Mouse (Mus musculus): ENCODE data around the gene Tmprss11a. TPM values are rescaled to one million over a fixed set of nuclear protein-coding genes. Genes with fewer than 3 reads are reported as not detected.

Tmprss11a gene
- polyA plus RNA-seq, 1 experiment from 2014 or later = not detected

Other genes starting within 250 kb of the Tmprss11a start
- not detected in 2 replicates for gene Tmprss11c, start 179.7 kb downstream of the Tmprss11a start, polyA plus RNA-seq (2014; fragmentation: Nextera tagmentation; extraction: Ambion mirVana)
- not detected in 2 replicates for gene Tmprss11d, start 95.6 kb downstream of the Tmprss11a start, polyA plus RNA-seq (2014; fragmentation: Nextera tagmentation; extraction: Ambion mirVana)
- gene Tmprss11g, start 49.6 kb upstream of the Tmprss11a start, polyA plus RNA-seq (2014; fragmentation: Nextera tagmentation; extraction: Ambion mirVana) = not detected in 2 replicates
- gene Tmprss11f, start 163.4 kb upstream of the Tmprss11a start, polyA plus RNA-seq (2014; fragmentation: Nextera tagmentation; extraction: Ambion mirVana) = not detected in 2 replicates
- not detected in 2 replicates for gene Tmprss11b, start 207.4 kb upstream of the Tmprss11a start, polyA plus RNA-seq (2014; fragmentation: Nextera tagmentation; extraction: Ambion mirVana)